Mouse (Mus musculus) Patski (cell line): ENCODE data around the gene Gm17349. TPM values are rescaled to one million over a fixed set of nuclear protein-coding genes. Genes with fewer than 3 reads are reported as not detected.

Experiments
- ATAC-seq: fragments of 100-300 bp; one replicate; pipeline ENCODE4 v1.8.0; 2021
- CTCF ChIA-PET: fragments of 350-600 bp; sonication (Branson Sonifier 250); formaldehyde crosslinking; loops from one replicate; lab custom pipeline; 2022; ENCODE audit warnings: inconsistent platforms; lab: Charles Lee
- POLR2A ChIA-PET: fragments of 350-600 bp; sonication (Branson Sonifier 250); formaldehyde crosslinking; loops from one replicate; lab custom pipeline; 2022; ENCODE audit warnings: antibody characterized with exemption, inconsistent platforms; lab: Charles Lee
- DNase-seq: peaks from one replicate; pipeline ENCODE4 v3.0.0-alpha.2; 2011; ENCODE audit warnings: low read depth, low spot score
- H3K27me3 ChIP-seq: fragments of 371-371 bp; one replicate; pipeline ENCODE4 v1.5.1; 2021
- CTCF ChIP-seq: fragments of 100-300 bp; IDR thresholded peaks from one replicate; pipeline ENCODE4 v1.5.1; 2021
- in situ Hi-C: fragments of 300-500 bp; cut with MboI; formaldehyde crosslinking; loops from 3 replicates; pipeline ENCODE4 v1.11.1; 2018; ENCODE audit warnings: low pct_unique_long_range_greater_than_20kb, mixed read lengths
- polyA plus RNA-seq: library from polyadenylated mRNA; unstranded; gene quantifications from one replicate; pipeline ENCODE4 v1.2.3, GENCODE M21; 2021

The Gm17349 gene
- polyA plus RNA-seq, 1 experiment from 2014 or later, result not detected

- in situ Hi-C loops, result no loop called here
- DNase-seq (no peak), ATAC-seq (no peak)
- H3K27me3 ChIP-seq, result no peaks in the 10 kb centered on the region
- POLR2A ChIA-PET, result interaction anchor here (1.4 kb wide), 1 partner anchor 10 kb away, joined by 4 read pairs; no protein-coding TSS in a partner anchor
- TF ChIP-seq CTCF, result no peak
- CTCF ChIA-PET, result interaction anchor here (1.4 to 2.6 kb wide), 2 partner anchors 12 to 298 kb away, joined by 3 to 14 read pairs; partner anchors contain the start of gene Cox14
These were observed 7.6 kb upstream of the Gm17349 start for GRCm38 (mm10) chr15:99712666-99713559.

GRCm38 (mm10) chr15:99711491-99711890 lies 6.2 kb upstream of the Gm17349 start:
- TF ChIP-seq CTCF, result no peak
- ATAC-seq, result no peak
- POLR2A ChIA-PET, result interaction anchor here (1.4 kb wide), 1 partner anchor 12 kb away, joined by 4 read pairs; no protein-coding TSS in a partner anchor

GRCm38 (mm10) chr15:99710221-99711190 lies 5.2 kb upstream of the Gm17349 start:
- CTCF ChIA-PET, result interaction anchor here (1.4 to 2.6 kb wide), 2 partner anchors 8 to 14 kb away, joined by 3 to 14 read pairs; partner anchors contain the start of gene Cox14
- in situ Hi-C loops, result no loop called here
- ATAC-seq (no peak), DNase-seq (no peak)
- POLR2A ChIA-PET, result interaction anchor here (1.2 kb wide), 1 partner anchor 13 kb away, joined by 4 read pairs; no protein-coding TSS in a partner anchor
- H3K27me3 ChIP-seq, result no peaks in the 10 kb centered on the region
- no peak for TF ChIP-seq CTCF

More at GRCm38 (mm10) chr15:99711491-99711890, 6.2 kb upstream of the Gm17349 start:
- in situ Hi-C loops, result no loop called here
- CTCF ChIA-PET, result interaction anchor here (1.4 to 2.6 kb wide), 3 partner anchors 9 to 296 kb away, joined by 3 to 14 read pairs (median 3); partner anchors contain the start of gene Cox14
- H3K27me3 ChIP-seq, result no peaks in the 10 kb centered on the region
- no peak for DNase-seq

GRCm38 (mm10) chr15:99708176-99708575 lies 2.9 kb upstream of the Gm17349 start:
- POLR2A ChIA-PET, result no interaction called here

GRCm38 (mm10) chr15:99704881-99705280 lies 409 bp downstream of the Gm17349 start:
- TF ChIP-seq CTCF, result no peak
- DNase-seq (no peak), ATAC-seq (no peak)
- POLR2A ChIA-PET, result interaction anchor here (1.1 kb wide), 1 partner anchor 34 kb away, joined by 3 read pairs; no protein-coding TSS in a partner anchor
- H3K27me3 ChIP-seq, result no peaks in the 10 kb centered on the region
- in situ Hi-C loops, result no loop called here
- CTCF ChIA-PET, result interaction anchor here (1.2 to 1.3 kb wide), 3 partner anchors 10 to 21 kb away, joined by 3 to 4 read pairs (median 3); partner anchors contain the start of gene Cox14

More at GRCm38 (mm10) chr15:99708176-99708575, 2.9 kb upstream of the Gm17349 start:
- no peak for TF ChIP-seq CTCF
- ATAC-seq (no peak), DNase-seq (no peak)
- CTCF ChIA-PET, result interaction anchor here (0.9 to 2.3 kb wide), 2 partner anchors 17 to 68 kb away, joined by 4 to 5 read pairs; partner anchors contain the start of gene Cox14
- in situ Hi-C loops, result no loop called here
- H3K27me3 ChIP-seq, result no peaks in the 10 kb centered on the region

- no peaks in the 10 kb centered on the region for H3K27me3 ChIP-seq
- no peak for ATAC-seq
- ChIA-PET CTCF (interaction anchor here (1.2 to 1.3 kb wide), 3 partner anchors 11 to 22 kb away, joined by 3 to 4 read pairs (median 3); partner anchors contain the start of gene Cox14), POLR2A (interaction anchor here (1.1 kb wide), 1 partner anchor 35 kb away, joined by 3 read pairs; no protein-coding TSS in a partner anchor)
- no peak for DNase-seq
- no peak for TF ChIP-seq CTCF
- in situ Hi-C loops, result no loop called here
These were observed 1.1 kb downstream of the Gm17349 start for GRCm38 (mm10) chr15:99704041-99704681.

- in situ Hi-C loops, result no loop called here
- DNase-seq, result no peak
- no peaks in the 10 kb centered on the region for H3K27me3 ChIP-seq
- no peak for ATAC-seq
- TF ChIP-seq CTCF, result no peak
- ChIA-PET CTCF (interaction anchor here (1.2 to 1.3 kb wide), 2 partner anchors 20 to 22 kb away, joined by 3 to 4 read pairs; partner anchors contain the start of gene Cox14), POLR2A (interaction anchor here (1.1 kb wide), 1 partner anchor 36 kb away, joined by 3 read pairs; no protein-coding TSS in a partner anchor)
These were observed 1.6 kb downstream of the Gm17349 start for GRCm38 (mm10) chr15:99703676-99704040.

- ChIA-PET CTCF (interaction anchor here (0.9 to 1.1 kb wide), 2 partner anchors 8 to 21 kb away, joined by 3 read pairs; no protein-coding TSS in a partner anchor), POLR2A (interaction anchor here (1.1 kb wide), 1 partner anchor 39 kb away, joined by 3 read pairs; no protein-coding TSS in a partner anchor)
- TF ChIP-seq CTCF, result no peak
- DNase-seq, result no peak
- in situ Hi-C loops, result no loop called here
- no peak for ATAC-seq
- H3K27me3 ChIP-seq, result no peaks in the 10 kb centered on the region
These were observed 2.2 kb downstream of the Gm17349 start for GRCm38 (mm10) chr15:99703104-99703503.
